Mouse (Mus musculus) olfactory bulb, adult 2 months (tissue): ENCODE data around the gene Dnajc4.

Experiments used
- CTCF ChIP-seq: fragments of 200-500 bp; IDR thresholded peaks from 2 replicates; pipeline ENCODE4 v1.5.1; 2012; ENCODE audit warnings: low read depth, mild to moderate bottlenecking, low read length, moderate library complexity; ENCODE audit not compliant: insufficient read depth
- POLR2A ChIP-seq: fragments of 200-500 bp; IDR thresholded peaks from 2 replicates; pipeline ENCODE4 v1.6.1; 2012; ENCODE audit warnings: mild to moderate bottlenecking, low read depth, low read length, moderate library complexity; ENCODE audit not compliant: insufficient read depth

- TF ChIP-seq CTCF (no peak), POLR2A (no peak)
These were observed 13.8 kb downstream of the Dnajc4 start for GRCm38 (mm10) chr19:6978639-6978974.
